Mouse (Mus musculus): ENCODE data around the gene Cnpy3.

DNA sequence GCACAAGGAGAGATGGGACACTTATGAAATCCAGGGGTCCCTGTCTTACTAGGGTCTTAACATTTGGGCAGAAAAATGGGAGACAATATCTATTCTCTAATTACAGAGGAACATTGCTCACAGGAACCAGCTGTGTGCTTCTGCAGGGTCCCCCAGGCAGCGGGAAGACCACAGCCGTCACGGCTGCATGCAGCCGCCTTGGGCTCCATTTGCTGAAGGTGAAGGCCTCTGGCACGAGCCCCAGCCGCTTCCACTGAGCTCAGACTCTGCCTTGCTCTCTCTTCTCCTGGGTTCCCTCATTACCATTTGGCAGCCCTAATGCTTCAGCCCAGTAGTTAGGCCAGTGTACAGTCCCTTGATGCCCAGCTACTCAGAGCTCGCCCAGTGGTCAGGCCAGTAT is 30.9 kb downstream of the Cnpy3 start:
- TF ChIP-seq CTCF (IDR thresholded peaks at IDR 0.05), result no peak
- no peak for TF ChIP-seq POLR2A (IDR thresholded peaks at IDR 0.05; ENCODE audit: insufficient read depth, low read depth, low read length)

Data from heart, adult 2 months (tissue).